Mouse (Mus musculus) heart, adult 9 months (tissue): ENCODE measurements at regions not wholly inside any gene's neighbourhood (a gene's known extent, or its start where the extent isn't known, plus 50 kb on each side); places are given as distances from the start of the nearest gene placed in this dataset.

Experiments used
- DNase-seq, 2 experiments: peaks; one replicate each; pipeline ENCODE4 v3.0.0; 2022; ENCODE audit warnings: low spot score in 2 of 2

GRCm38 (mm10) chr9:47265946-47266490 is 264.0 kb upstream of the Cadm1 start:
- peak; percentile 15 to 54 for DNase-seq

DNA sequence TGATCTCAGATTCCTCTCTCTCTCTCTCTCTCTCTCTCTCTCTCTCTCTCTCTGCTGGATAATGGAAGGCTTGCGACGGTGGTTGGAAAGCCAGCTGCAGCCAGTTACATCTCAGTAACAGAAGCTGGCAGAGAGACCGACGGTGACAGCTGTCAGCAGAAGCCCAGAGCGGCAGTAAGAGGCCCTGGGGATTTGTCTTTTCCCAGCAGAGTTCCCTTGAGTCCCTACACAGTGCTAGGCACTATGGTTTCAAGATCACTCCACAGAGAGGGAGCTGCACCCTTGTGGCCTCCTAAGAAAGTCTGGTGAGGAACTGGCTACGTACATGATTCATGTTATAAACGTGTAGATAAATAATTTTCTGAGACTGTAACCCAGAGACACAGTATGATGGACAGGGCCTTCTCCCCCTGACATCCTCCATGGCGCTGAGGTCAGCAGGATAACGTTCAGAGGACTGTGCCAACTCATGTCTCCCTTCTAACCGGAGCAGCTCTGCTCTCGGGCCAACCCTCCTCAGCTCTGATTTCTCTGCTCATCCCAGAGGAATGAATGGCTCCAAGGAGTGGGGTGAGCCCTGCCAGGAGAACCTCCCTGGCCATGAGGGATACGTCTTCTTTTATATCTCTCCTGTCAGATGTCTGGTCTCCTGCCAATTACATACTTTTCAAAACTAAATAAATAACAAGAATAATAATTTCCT is 253.5 kb upstream of the Cadm1 start:
- peak; percentile 53 to 61 for DNase-seq

DNA sequence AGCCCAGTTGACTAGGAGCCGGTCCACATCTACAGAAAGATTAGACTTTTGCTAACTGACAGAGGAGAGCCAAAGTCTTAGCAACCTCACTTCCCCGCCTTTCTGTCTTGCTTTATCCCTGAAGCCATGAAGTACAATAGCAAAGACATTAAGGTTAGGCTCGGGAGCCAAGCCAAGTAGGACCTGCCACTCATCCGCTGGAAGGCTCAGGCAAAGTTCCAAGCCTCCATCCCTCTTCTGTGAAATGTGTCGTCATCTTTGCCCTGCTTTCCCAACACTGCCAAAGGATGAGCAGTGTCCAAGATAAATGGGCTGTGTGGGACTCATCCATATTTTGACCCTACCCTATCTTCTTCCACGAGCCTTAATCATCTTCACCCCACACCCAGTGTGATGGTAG is 250.6 kb upstream of the Cadm1 start:
- DNase-seq = no peak

DNA sequence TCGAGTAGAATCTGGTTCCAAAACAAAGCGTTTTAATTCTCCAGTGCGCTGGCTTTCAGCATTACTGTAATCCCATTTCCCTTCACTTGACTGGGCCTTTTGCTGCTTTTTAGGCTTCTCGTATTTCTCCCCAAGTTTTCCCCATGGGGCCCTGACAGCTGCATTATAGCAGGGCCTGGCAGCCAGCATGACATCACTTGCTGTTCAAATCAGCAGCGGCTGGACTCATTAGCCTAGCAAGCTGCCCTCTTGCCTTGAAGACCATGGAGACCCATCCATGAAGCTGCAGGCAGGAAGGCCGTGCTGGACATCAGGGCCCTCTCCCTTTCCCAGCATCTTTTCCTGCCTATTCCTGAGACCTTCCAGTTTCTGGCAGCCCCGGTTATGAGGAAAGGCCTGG is 249.8 kb upstream of the Cadm1 start:
- DNase-seq = peak; percentile 55 to 70

DNA sequence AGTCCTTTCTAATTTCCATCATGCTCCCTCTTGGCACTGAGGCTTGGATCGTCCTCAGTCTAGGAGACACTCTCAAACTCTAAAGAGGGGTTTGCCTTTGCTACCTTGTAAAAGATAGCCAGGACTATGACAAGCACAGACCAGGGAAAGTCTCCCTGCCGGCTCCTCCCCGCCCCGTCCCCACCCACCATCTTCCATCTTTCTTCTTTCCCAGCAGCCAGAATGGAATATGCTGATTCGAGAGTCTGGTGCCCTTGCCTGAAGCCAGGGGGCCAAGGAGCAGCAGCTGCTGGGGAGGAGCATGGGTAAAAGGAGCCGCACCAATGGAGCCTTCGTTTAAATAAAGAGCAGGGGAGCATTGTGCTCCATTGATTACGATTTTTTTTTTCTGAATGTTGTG is 249.4 kb upstream of the Cadm1 start:
- no peak for DNase-seq

- no peak for DNase-seq
Measured at GRCm38 (mm10) chr9:47283746-47284455, 246.1 kb upstream of the Cadm1 start.

GRCm38 (mm10) chr9:47286930-47287722 is 242.8 kb upstream of the Cadm1 start:
- DNase-seq = no peak

GRCm38 (mm10) chr9:47288587-47289199 is 241.3 kb upstream of the Cadm1 start:
- DNase-seq = no peak

DNA sequence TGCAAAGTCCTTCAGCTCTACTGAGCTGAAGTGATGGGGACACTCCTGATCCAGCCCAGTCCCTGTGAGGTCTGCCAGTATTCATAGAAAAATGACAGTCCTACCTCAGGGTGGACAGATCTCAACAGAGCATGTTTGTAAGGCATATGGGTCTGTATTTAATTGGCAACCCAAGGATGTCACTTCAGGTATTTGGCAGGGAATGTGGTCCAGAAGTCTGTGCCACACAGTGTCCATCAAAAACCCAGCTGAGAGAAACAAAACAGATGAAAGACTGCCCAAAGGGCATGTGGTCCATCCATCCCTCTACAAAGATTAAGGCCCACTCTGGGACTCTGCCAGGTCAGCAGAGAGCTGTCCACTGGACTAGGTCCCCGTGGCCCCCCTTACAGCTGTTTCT is 229.3 kb upstream of the Cadm1 start:
- no peak for DNase-seq

DNA sequence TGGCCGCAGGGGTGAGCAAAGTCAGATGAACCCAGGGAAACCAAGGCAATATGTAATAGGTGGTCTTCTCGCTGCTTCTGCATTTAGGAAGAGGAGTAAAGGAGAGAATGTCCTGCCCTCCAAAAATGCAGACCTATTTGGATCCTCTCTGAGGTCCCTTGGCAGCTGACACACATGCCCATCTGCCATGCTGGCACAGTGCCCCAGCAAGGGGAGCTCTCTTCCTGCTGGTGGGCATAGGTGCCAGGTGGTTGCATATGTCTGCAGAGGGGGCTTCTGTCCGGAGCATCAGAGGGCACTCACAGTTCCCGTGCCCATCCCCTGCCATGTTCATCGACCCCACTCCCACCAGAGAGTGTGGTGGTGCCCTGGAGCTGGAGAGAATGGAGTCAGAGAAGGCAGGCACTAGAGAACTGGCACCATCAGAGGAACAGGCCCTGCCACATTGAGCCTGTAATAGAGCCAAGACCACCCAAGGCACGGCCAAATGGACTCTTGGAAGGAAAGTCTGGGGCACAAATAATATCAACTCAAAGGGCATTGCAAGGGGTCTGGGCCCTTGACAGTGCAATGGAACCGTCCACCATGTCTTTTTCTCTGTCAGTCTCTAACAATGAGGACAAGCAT is 222.7 kb upstream of the Cadm1 start:
- no peak for DNase-seq

DNA sequence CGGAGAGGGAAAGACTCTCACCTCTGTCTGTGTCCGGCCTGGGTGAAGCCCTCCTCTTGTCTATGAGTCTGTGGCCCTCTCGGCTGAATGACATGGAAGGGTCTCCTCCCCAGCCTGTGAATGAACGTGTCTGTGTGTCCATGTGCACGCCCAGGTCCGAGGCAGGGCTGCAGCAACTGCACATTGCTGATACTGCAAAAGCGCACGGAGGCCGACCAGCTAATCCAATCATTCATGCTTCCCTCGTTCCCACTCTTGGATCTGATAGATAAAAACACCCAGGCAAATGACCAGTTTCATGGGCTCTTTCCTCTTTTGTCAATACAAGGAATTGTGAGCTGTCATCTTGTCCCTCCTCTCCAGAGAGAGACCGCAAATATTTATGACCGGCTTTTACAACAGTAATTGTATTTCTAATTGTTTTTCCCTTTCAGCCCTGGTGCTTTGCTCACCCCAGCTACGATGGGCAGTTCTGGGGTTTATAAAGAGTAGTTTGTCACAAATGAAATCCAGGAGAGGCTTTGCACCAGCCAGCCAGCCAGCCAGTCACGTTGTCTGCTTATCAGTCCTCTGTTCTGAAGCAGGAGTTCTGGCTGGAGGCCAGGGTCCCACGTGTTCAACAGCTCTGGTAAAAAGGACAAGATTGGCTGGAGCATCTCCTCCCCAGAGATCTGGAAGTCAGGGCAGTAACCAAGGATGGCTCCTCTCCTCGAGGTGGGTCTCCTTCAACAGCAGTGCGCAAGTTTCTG is 222.0 kb upstream of the Cadm1 start:
- peak; percentile 33 to 53 for DNase-seq

GRCm38 (mm10) chr9:47313433-47313832 is 216.5 kb upstream of the Cadm1 start:
- DNase-seq = no peak

DNA sequence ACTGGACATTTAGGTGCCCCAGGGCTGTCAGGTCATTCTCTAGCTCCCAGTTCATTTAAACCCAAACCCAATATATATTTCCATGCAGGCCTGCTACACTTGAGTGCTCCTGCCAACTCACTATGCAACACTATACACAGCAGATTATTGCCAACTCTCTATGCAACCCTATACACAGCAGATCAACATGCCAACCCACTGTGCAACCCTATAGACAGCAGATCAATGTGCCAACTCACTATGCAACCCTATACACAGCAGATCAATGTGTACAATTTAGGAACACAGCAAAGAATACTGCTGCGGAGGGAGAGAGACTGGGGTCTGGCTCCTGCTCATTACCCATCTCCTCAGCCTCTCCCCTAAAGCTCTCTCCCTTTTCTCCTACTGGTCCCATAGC is 215.7 kb upstream of the Cadm1 start:
- DNase-seq = no peak

DNA sequence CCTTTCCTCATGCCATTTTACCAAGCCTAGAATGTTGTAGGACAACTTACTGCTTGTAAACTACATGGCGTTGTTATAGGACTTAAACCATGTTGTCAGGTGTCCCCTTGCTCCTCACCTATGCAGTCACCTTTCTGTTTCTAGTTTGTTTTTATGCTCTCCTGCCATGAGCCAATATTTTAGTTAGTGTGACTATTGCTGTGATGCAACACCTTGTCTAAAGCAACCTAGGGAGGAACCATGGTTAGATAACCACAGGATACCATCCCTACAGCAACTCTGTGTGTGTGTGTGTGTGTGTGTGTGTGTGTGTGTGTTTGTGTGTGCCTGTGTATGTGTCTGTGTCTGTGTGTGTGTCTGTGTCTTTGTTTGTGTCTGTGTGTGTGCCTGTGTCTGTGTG is 209.6 kb upstream of the Cadm1 start:
- no peak for DNase-seq

- DNase-seq = no peak
Measured at GRCm38 (mm10) chr9:47321106-47321789, 208.7 kb upstream of the Cadm1 start.

- no peak for DNase-seq
Measured at GRCm38 (mm10) chr9:47322293-47322692, 207.7 kb upstream of the Cadm1 start.

GRCm38 (mm10) chr9:47323051-47323450 is 206.9 kb upstream of the Cadm1 start:
- DNase-seq = no peak

GRCm38 (mm10) chr9:47327575-47327974 is 202.4 kb upstream of the Cadm1 start:
- no peak for DNase-seq

GRCm38 (mm10) chr9:47332929-47333328 is 197.0 kb upstream of the Cadm1 start:
- DNase-seq = no peak

DNA sequence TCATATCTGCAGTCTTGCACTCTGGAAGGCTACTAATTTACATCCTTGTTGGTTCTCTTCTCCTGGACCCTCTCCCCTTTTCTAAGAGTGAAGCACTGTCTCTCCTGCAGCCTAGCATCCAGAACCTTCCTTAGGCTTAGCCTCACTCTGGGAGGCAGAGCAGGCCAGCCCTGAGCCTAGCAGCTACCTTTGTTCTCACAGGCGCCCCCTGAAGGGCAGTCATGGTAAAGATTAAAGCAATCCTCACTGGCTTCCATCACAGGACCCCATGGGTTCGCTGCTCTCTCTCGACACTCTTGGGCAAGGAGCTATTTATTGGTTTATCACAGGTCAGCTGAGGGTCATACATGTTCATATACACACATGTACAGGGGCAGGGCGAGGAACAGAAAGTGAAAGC is 191.8 kb upstream of the Cadm1 start:
- DNase-seq = no peak
